Mouse (Mus musculus) embryonic facial prominence, embryonic 14.5 days (tissue): ENCODE results near the gene Cgn. TPM values are rescaled to one million over a fixed set of nuclear protein-coding genes. Genes with fewer than 3 reads are reported as not detected.

Experiments
- polyA plus RNA-seq: library from polyadenylated mRNA; unstranded; fragments of >200 nt; fragmentation: Nextera tagmentation; extraction: Ambion mirVana; gene quantifications from 2 replicates; pipeline ENCODE4 v1.2.1, GENCODE M21; 2014

The Cgn gene
- polyA plus RNA-seq, 1 experiment from 2014 or later: 4.0 TPM

Other genes with a start within 250 kb of the Cgn start
- gene Snx27, start 203.8 kb downstream of the Cgn start, polyA plus RNA-seq: 33.6 and 33.9 TPM in 2 replicates
- not detected in 2 replicates for gene Gm10972, start 143.4 kb downstream of the Cgn start, polyA plus RNA-seq
- 10.6 TPM in 2 replicates for gene Tuft1, start 127.6 kb downstream of the Cgn start, polyA plus RNA-seq
- gene Selenbp2, start 92.9 kb downstream of the Cgn start, polyA plus RNA-seq: 0.32 and 0.97 TPM in 2 replicates
- 15.1 and 17.9 TPM in 2 replicates for gene Pogz, start 51.1 kb upstream of the Cgn start, polyA plus RNA-seq
- gene Psmb4, start 100.5 kb upstream of the Cgn start, polyA plus RNA-seq: 351 and 365 TPM in 2 replicates
- gene Selenbp1, start 146.6 kb upstream of the Cgn start, polyA plus RNA-seq: 38.7 and 41.0 TPM in 2 replicates
- 10.2 and 12.5 TPM in 2 replicates for gene Rfx5, start 167.6 kb upstream of the Cgn start, polyA plus RNA-seq
- gene Pi4kb, start 188.2 kb upstream of the Cgn start, polyA plus RNA-seq: 26.5 and 28.2 TPM in 2 replicates
- 17.3 and 22.0 TPM in 2 replicates for gene Zfp687, start 229.0 kb upstream of the Cgn start, polyA plus RNA-seq